Mouse (Mus musculus): ENCODE measurements around the gene Taar8a. TPM values are rescaled to one million over a fixed set of nuclear protein-coding genes. Genes with fewer than 3 reads are reported as not detected.
"Not testable (repeated sequence)": the region's sequence is repeated elsewhere in the genome, so short reads cannot be mapped to it uniquely, and the experiment has no call there.

The Taar8a gene
- total and polyA plus RNA-seq, 2 experiments, result not detected

GRCm38 (mm10) chr10:24108236-24108635 is 31.9 kb downstream of the Taar8a start:
- Histone ChIP-seq H3K4me3 (ENCODE audit: insufficient read depth, low read depth, low read length) (no peak overlapping the region), H3K27ac (replicated peaks; ENCODE audit: insufficient read depth, low read depth, low read length) (no peak overlapping the region), H3K4me1 (ENCODE audit: control insufficient read depth, insufficient read depth, low read length) (no peaks in the 10 kb centered on the region; the same call in 1 of the 2 replicates), H3K27me3 (ENCODE audit: control insufficient read depth, insufficient read depth, low read length) (no peaks in the 10 kb centered on the region), H3K36me3 (ENCODE audit: control insufficient read depth, insufficient read depth, low read length) (no peaks in the 10 kb centered on the region), H3K9ac (ENCODE audit: low read depth, low read length) (no peak overlapping the region), H3K79me2 (ENCODE audit: control insufficient read depth, insufficient read depth, low read length) (no peaks in the 10 kb centered on the region)
- 71% methylated on average over 3 of the region's 3 CpGs for WGBS
- DNase-seq (ENCODE audit: extremely low read depth, low read depth, low spot score), result peak; percentile 29
- TF ChIP-seq CTCF (IDR thresholded peaks at IDR 0.05; ENCODE audit: low read depth, low read length) (no peak), POLR2A (IDR thresholded peaks at IDR 0.05; ENCODE audit: extremely low read depth, insufficient read depth, low read length) (no peak)

GRCm38 (mm10) chr10:24109434-24109833 is 33.1 kb downstream of the Taar8a start, which contains the start of gene Taar9:
Gene Taar9, minus strand, starts transcription at chr10:24109534.
- H3K36me3 ChIP-seq (ENCODE audit: control insufficient read depth, insufficient read depth, low read length); H3K4me3 ChIP-seq (ENCODE audit: insufficient read depth, low read depth, low read length); H3K27me3 ChIP-seq (ENCODE audit: control insufficient read depth, insufficient read depth, low read length); H3K9ac ChIP-seq (ENCODE audit: low read depth, low read length); H3K4me1 ChIP-seq (ENCODE audit: control insufficient read depth, insufficient read depth, low read length); H3K27ac ChIP-seq (replicated peaks; ENCODE audit: insufficient read depth, low read depth, low read length); H3K79me2 ChIP-seq (ENCODE audit: control insufficient read depth, insufficient read depth, low read length); DNase-seq (ENCODE audit: extremely low read depth, low read depth, low spot score): not testable (repeated sequence)
- 90% methylated on average over 8 of the region's 8 CpGs for WGBS

- WGBS, result 17% methylated on average over 6 of the region's 6 CpGs
- no peaks in the 10 kb centered on the region for H3K36me3 ChIP-seq (ENCODE audit: control insufficient read depth, insufficient read depth, low read length)
- DNase-seq (ENCODE audit: extremely low read depth, low read depth, low spot score), result peak; percentile 69
- no peak for TF ChIP-seq POLR2A (IDR thresholded peaks at IDR 0.05; ENCODE audit: extremely low read depth, insufficient read depth, low read length)
- TF ChIP-seq CTCF (IDR thresholded peaks at IDR 0.05; ENCODE audit: low read depth, low read length), result peak; percentile 22
- no peak overlapping the region for H3K27ac ChIP-seq (replicated peaks; ENCODE audit: insufficient read depth, low read depth, low read length)
- H3K9ac ChIP-seq (ENCODE audit: low read depth, low read length), result no peak overlapping the region
- H3K27me3 ChIP-seq (ENCODE audit: control insufficient read depth, insufficient read depth, low read length), result no peaks in the 10 kb centered on the region
- no peaks in the 10 kb centered on the region; the same call in 1 of the 2 replicates for H3K4me1 ChIP-seq (ENCODE audit: control insufficient read depth, insufficient read depth, low read length)
- no peaks in the 10 kb centered on the region for H3K79me2 ChIP-seq (ENCODE audit: control insufficient read depth, insufficient read depth, low read length)
- H3K4me3 ChIP-seq (ENCODE audit: insufficient read depth, low read depth, low read length), result no peak overlapping the region
These were observed 34.9 kb downstream of the Taar8a start for GRCm38 (mm10) chr10:24111116-24111778.

Other genes starting within 250 kb of the Taar8a start
- gene Vnn3, start 225.0 kb upstream of the Taar8a start, total RNA-seq (2014; rRNA removed), result 86.2 and 110 TPM in 2 replicates
- 54.9 and 58.7 TPM in 2 replicates for gene Vnn3, start 225.0 kb upstream of the Taar8a start, polyA plus RNA-seq (2012; rRNA removed)
- gene Vnn1, start 181.8 kb upstream of the Taar8a start, total RNA-seq (2014; rRNA removed), result 18.5 and 48.4 TPM in 2 replicates
- 34.7 and 40.5 TPM in 2 replicates for gene Vnn1, start 181.8 kb upstream of the Taar8a start, polyA plus RNA-seq (2012; rRNA removed)
- gene Taar1, start 156.1 kb upstream of the Taar8a start, total RNA-seq (2014; rRNA removed), result not detected in 2 replicates
- not detected in 2 replicates for gene Taar1, start 156.1 kb upstream of the Taar8a start, polyA plus RNA-seq (2012; rRNA removed)
- not detected in 2 replicates for gene Taar2, start 137.9 kb upstream of the Taar8a start, total RNA-seq (2014; rRNA removed)
- gene Taar2, start 137.9 kb upstream of the Taar8a start, polyA plus RNA-seq (2012; rRNA removed), result not detected in 2 replicates
- gene Taar3, start 126.9 kb upstream of the Taar8a start, total RNA-seq (2014; rRNA removed), result not detected in 2 replicates
- not detected in 2 replicates for gene Taar3, start 126.9 kb upstream of the Taar8a start, polyA plus RNA-seq (2012; rRNA removed)
- gene Taar4, start 116.0 kb upstream of the Taar8a start, total RNA-seq (2014; rRNA removed), result not detected in 2 replicates
- gene Taar4, start 116.0 kb upstream of the Taar8a start, polyA plus RNA-seq (2012; rRNA removed), result not detected in 2 replicates
- gene Taar5, start 105.8 kb upstream of the Taar8a start, total RNA-seq (2014; rRNA removed), result not detected in 2 replicates
- not detected in 2 replicates for gene Taar5, start 105.8 kb upstream of the Taar8a start, polyA plus RNA-seq (2012; rRNA removed)
- gene Taar6, start 90.9 kb upstream of the Taar8a start, total RNA-seq (2014; rRNA removed), result not detected in 2 replicates
- gene Taar6, start 90.9 kb upstream of the Taar8a start, polyA plus RNA-seq (2012; rRNA removed), result not detected in 2 replicates
- not detected in 2 replicates for gene Taar7a, start 83.0 kb upstream of the Taar8a start, total RNA-seq (2014; rRNA removed)
- not detected in 2 replicates for gene Taar7a, start 83.0 kb upstream of the Taar8a start, polyA plus RNA-seq (2012; rRNA removed)
- gene Taar7b, start 76.6 kb upstream of the Taar8a start, total RNA-seq (2014; rRNA removed), result not detected in 2 replicates
- not detected in 2 replicates for gene Taar7b, start 76.6 kb upstream of the Taar8a start, polyA plus RNA-seq (2012; rRNA removed)
- not detected in 2 replicates for gene Taar7d, start 49.3 kb upstream of the Taar8a start, total RNA-seq (2014; rRNA removed)
- gene Taar7d, start 49.3 kb upstream of the Taar8a start, polyA plus RNA-seq (2012; rRNA removed), result not detected in 2 replicates
- gene Taar7e, start 38.9 kb upstream of the Taar8a start, total RNA-seq (2014; rRNA removed), result not detected in 2 replicates
- gene Taar7e, start 38.9 kb upstream of the Taar8a start, polyA plus RNA-seq (2012; rRNA removed), result not detected in 2 replicates
- gene Taar7f, start 27.0 kb upstream of the Taar8a start, total RNA-seq (2014; rRNA removed), result not detected in 2 replicates
- not detected in 2 replicates for gene Taar7f, start 27.0 kb upstream of the Taar8a start, polyA plus RNA-seq (2012; rRNA removed)
- not detected in 2 replicates for gene Taar8b, start 15.8 kb downstream of the Taar8a start, total RNA-seq (2014; rRNA removed)
- gene Taar8b, start 15.8 kb downstream of the Taar8a start, polyA plus RNA-seq (2012; rRNA removed), result not detected in 2 replicates
- not detected in 2 replicates for gene Taar8c, start 25.4 kb downstream of the Taar8a start, total RNA-seq (2014; rRNA removed)
- gene Taar8c, start 25.4 kb downstream of the Taar8a start, polyA plus RNA-seq (2012; rRNA removed), result not detected in 2 replicates
- not detected in 2 replicates for gene Taar9, start 33.0 kb downstream of the Taar8a start, total RNA-seq (2014; rRNA removed)
- not detected in 2 replicates for gene Taar9, start 33.0 kb downstream of the Taar8a start, polyA plus RNA-seq (2012; rRNA removed)
- gene Stx7, start 72.8 kb downstream of the Taar8a start, total RNA-seq (2014; rRNA removed), result 13.1 and 16.9 TPM in 2 replicates
- 19.2 and 22.5 TPM in 2 replicates for gene Stx7, start 72.8 kb downstream of the Taar8a start, polyA plus RNA-seq (2012; rRNA removed)
- not detected in 2 replicates for gene Moxd1, start 147.0 kb downstream of the Taar8a start, total RNA-seq (2014; rRNA removed)
- gene Moxd1, start 147.0 kb downstream of the Taar8a start, polyA plus RNA-seq (2012; rRNA removed), result not detected in 2 replicates